Mouse (Mus musculus) heart, postnatal 0 days (tissue): ENCODE data around the gene Zkscan8. TPM values are rescaled to one million over a fixed set of nuclear protein-coding genes. Genes with fewer than 3 reads are reported as not detected.
"Not testable (repeated sequence)": the region's sequence is repeated elsewhere in the genome, so short reads cannot be mapped to it uniquely, and the experiment has no call there.

Experiments
- ATAC-seq: fragments of 200-750 bp; cut with Nextera tagmentation; 2 replicates; pipeline ENCODE4 v1.8.0; 2017; ENCODE audit warnings: low read depth, moderate number of reproducible peaks, moderate library complexity; ENCODE audit not compliant: insufficient read depth
- DNase-seq: peaks from one replicate; pipeline ENCODE4 v3.0.0-alpha.2; 2016; ENCODE audit warnings: low spot score
- H3K27ac ChIP-seq: fragments of 300-500 bp; sonication (generic); 2 replicates; pipeline ENCODE4 v1.5.1; 2014; ENCODE audit warnings: low read depth, mild to moderate bottlenecking
- H3K27me3 ChIP-seq: fragments of 300-500 bp; sonication (generic); 2 replicates; pipeline ENCODE4 v1.6.1; 2014; ENCODE audit warnings: low read length, mixed read lengths; ENCODE audit not compliant: control insufficient read depth, insufficient read depth
- H3K36me3 ChIP-seq: fragments of 300-500 bp; sonication (generic); replicated peaks from 2 replicates; pipeline ENCODE4 v1.6.1; 2014; ENCODE audit warnings: low read length, mixed read lengths; ENCODE audit not compliant: control insufficient read depth, insufficient read depth
- H3K4me1 ChIP-seq: fragments of 300-500 bp; sonication (generic); 2 replicates; pipeline ENCODE4 v1.6.1; 2014; ENCODE audit warnings: antibody characterized with exemption; ENCODE audit not compliant: control insufficient read depth, insufficient read depth
- H3K4me2 ChIP-seq: fragments of 300-500 bp; sonication (generic); 2 replicates; pipeline ENCODE4 v1.6.1; 2014; ENCODE audit warnings: low read depth, mild to moderate bottlenecking, low read length, moderate library complexity
- H3K4me3 ChIP-seq: fragments of 300-500 bp; sonication (generic); 2 replicates; pipeline ENCODE4 v1.5.1; 2014; ENCODE audit warnings: low read depth, low read length
- H3K9ac ChIP-seq: fragments of 300-500 bp; sonication (generic); replicated peaks from 2 replicates; pipeline ENCODE4 v1.6.1; 2014; ENCODE audit warnings: low read depth, low read length, mixed read lengths
- H3K9me3 ChIP-seq: fragments of 300-500 bp; sonication (generic); replicated peaks from 2 replicates; pipeline ENCODE4 v1.6.1; 2016; ENCODE audit warnings: low read length; ENCODE audit not compliant: control insufficient read depth
- CTCF ChIP-seq: IDR thresholded peaks from 2 replicates; pipeline ENCODE4 v1.5.1; 2016; ENCODE audit warnings: antibody characterized with exemption, control low read depth, low read depth
- EP300 ChIP-seq: IDR thresholded peaks from 2 replicates; pipeline ENCODE4 v1.6.1; 2016; ENCODE audit warnings: antibody characterized with exemption, low read depth
- WGBS: fragments of 180-500 bp; shearing (Covaris S2); extraction: QIAGEN DNeasy Blood & Tissue Kit; methylation state at CpG from one replicate; pipeline ENCODE4 v1.1.7; 2014; 5-methylcytosine and 5-hydroxymethylcytosine counted together
- polyA plus RNA-seq: library from polyadenylated mRNA; unstranded; fragments of >200 nt; fragmentation: Nextera tagmentation; extraction: Ambion mirVana; gene quantifications from 2 replicates; pipeline ENCODE4 v1.2.1, GENCODE M21; 2015
- total RNA-seq: library from RNA; depleted of rRNA; stranded (reverse); fragments of >200 nt; gene quantifications from 2 replicates; pipeline ENCODE4 v1.2.3, GENCODE M21; 2014; ENCODE audit warnings: low replicate concordance

Gene Zkscan8
- total and polyA plus RNA-seq, 2 experiments from 2014 or later = 3.4 to 10.9 TPM

DNA sequence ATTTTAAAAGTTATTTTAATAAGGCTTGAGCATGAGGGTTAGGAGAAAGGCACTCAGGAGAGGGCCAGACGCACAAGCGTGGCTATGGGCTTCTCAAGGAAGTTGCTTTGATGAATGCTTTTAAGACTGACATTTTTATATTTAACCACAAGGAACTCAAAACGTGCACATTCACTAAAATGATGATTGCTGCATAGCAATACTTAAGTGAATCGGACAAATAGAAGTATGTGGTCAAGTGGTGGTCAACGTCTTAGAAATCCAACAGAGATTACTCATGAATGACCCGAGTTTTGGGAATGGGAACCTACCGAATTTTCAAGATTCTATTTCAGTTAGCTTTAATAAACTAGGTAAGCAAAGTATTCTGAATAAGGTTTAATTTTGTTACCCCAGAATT is 784 bp downstream of the Zkscan8 start:
- Histone ChIP-seq H3K27me3 (no peaks in the 10 kb centered on the region), H3K4me2 (peak overlapping the region; percentile 64), H3K36me3 (peaks cover 17% of the 10 kb centered on the region), H3K27ac (no peak overlapping the region), H3K9me3 (no peaks in the 10 kb centered on the region), H3K4me3 (peak overlapping the region; percentile 99), H3K4me1 (peaks cover 4% of the 10 kb centered on the region), H3K9ac (no peak overlapping the region; the same call in 1 of the 2 replicates)
- DNase-seq = no peak
- no peak for ATAC-seq
- 48% methylated on average over 7 of the region's 7 CpGs for WGBS
- no peak for TF ChIP-seq CTCF
- TF ChIP-seq EP300 = no peak

GRCm38 (mm10) chr13:21506221-21506649 is 24.7 kb downstream of the Zkscan8 start:
- Histone ChIP-seq H3K9ac (peak overlapping the region; percentile 43), H3K36me3 (no peaks in the 10 kb centered on the region), H3K27me3 (no peaks in the 10 kb centered on the region), H3K4me3 (peak overlapping the region; percentile 60), H3K9me3 (no peaks in the 10 kb centered on the region), H3K4me1 (0 out of 2 replicates have a peak, but pooled peaks cover 4% of the 10 kb centered on the region), H3K27ac (peak overlapping the region; percentile 74), H3K4me2 (peak overlapping the region; percentile 58)
- no peak for TF ChIP-seq CTCF
- TF ChIP-seq EP300 = peak; percentile 66; the same call in 1 of the 2 replicates
- under 1% methylated on average over 21 of the region's 21 CpGs for WGBS
- peak; percentile 85 for DNase-seq
- ATAC-seq = peak; percentile 99

DNA sequence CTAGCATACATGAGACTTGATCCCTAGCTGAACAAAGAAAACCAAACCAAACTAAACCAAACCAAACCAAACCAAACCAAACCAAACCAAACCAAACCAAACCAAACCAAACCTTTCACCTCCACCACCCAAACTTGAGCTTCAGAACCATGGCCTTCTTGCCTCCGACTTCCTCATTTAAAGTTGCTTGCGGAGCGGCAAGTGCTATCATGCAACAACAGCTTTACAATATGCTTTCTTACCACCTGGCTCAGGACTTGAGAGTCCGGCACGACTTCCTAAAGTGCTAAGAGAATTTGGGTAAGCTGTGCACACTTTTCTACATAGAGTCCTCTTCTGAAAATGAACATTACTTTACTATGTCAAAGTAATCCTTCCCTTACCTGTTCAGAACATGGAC is 28.6 kb downstream of the Zkscan8 start:
- 0 out of 2 replicates have a peak, but pooled peaks cover 4% of the 10 kb centered on the region for H3K4me1 ChIP-seq
- H3K27me3 ChIP-seq = no peaks in the 10 kb centered on the region
- no peak overlapping the region for H3K27ac ChIP-seq
- no peaks in the 10 kb centered on the region for H3K36me3 ChIP-seq
- TF ChIP-seq CTCF (no peak), EP300 (no peak)
- no peaks in the 10 kb centered on the region for H3K9me3 ChIP-seq
- no peak overlapping the region for H3K9ac ChIP-seq
- ATAC-seq = no peak
- DNase-seq = no peak
- no peak overlapping the region for H3K4me2 ChIP-seq
- no peak overlapping the region for H3K4me3 ChIP-seq
- WGBS = 80% methylated on average over 5 of the region's 5 CpGs

- WGBS = 84% methylated on average over 17 of the region's 17 CpGs
- not testable (repeated sequence) for H3K9ac ChIP-seq, H3K4me1 ChIP-seq, H3K27ac ChIP-seq, H3K27me3 ChIP-seq, DNase-seq, H3K4me3 ChIP-seq, H3K36me3 ChIP-seq, ATAC-seq, H3K4me2 ChIP-seq, H3K9me3 ChIP-seq
Measured at GRCm38 (mm10) chr13:21501182-21501581, 29.7 kb downstream of the Zkscan8 start, which contains the start of gene Gm11273. Gm11273 (minus strand) TSS chr13:21501418.

DNA sequence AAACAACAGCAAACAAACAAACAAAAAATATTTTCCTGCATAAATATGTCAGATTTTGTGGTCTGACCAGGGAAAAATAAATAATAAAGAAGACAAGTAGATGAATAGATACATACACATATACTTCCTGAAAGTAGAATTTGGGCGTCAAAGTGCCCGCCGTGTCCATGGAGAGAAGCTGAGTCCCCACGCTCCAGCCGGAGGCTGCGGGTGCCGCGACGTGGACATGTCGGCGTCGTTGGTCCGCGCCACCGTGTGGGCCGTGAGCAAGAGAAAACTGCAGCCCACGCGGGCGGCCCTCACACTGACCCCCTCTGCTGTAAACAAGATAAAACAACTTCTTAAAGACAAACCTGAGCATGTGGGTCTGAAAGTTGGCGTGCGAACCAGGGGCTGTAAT is 35.8 kb downstream of the Zkscan8 start, which contains the start of gene AK157302:
TSS of gene AK157302 (plus strand) at position 144 of the 400 bp plus-strand sequence.
- no peak for ATAC-seq
- Histone ChIP-seq H3K9ac (no peak within 1 kb of the TSS), H3K4me2 (no peak within 1 kb of the TSS), H3K27me3 (no peaks in the 10 kb centered on the region), H3K36me3 (no peaks in the 10 kb centered on the region), H3K9me3 (no peaks in the 10 kb centered on the region), H3K4me3 (no peak within 1 kb of the TSS), H3K27ac (no peak within 1 kb of the TSS), H3K4me1 (no peaks in the 10 kb centered on the region)
- 92% methylated on average over 21 of the region's 21 CpGs for WGBS
- no peak for DNase-seq
- TF ChIP-seq CTCF = no peak
- no peak for TF ChIP-seq EP300

GRCm38 (mm10) chr13:21492847-21493246 is 38.1 kb downstream of the Zkscan8 start:
- no peak overlapping the region for H3K9ac ChIP-seq
- no peaks in the 10 kb centered on the region for H3K36me3 ChIP-seq
- no peaks in the 10 kb centered on the region for H3K27me3 ChIP-seq
- no peaks in the 10 kb centered on the region for H3K9me3 ChIP-seq
- no peak overlapping the region for H3K27ac ChIP-seq
- H3K4me3 ChIP-seq = no peak overlapping the region
- ATAC-seq (no peak), DNase-seq (no peak)
- H3K4me1 ChIP-seq = no peaks in the 10 kb centered on the region
- WGBS = 88% methylated on average over 5 of the region's 5 CpGs
- TF ChIP-seq EP300 (no peak), CTCF (no peak)
- H3K4me2 ChIP-seq = no peak overlapping the region
